Mouse (Mus musculus): ENCODE results near the gene Mrps18a. TPM values are rescaled to one million over a fixed set of nuclear protein-coding genes. Genes with fewer than 3 reads are reported as not detected.
A peak's percentile ranks its signal among the peaks of the same experiment; 100 is the strongest.

Mrps18a gene
- total RNA-seq, 2 experiments from 2014 or later: 74.1 to 79.3 TPM

GRCm38 (mm10) chr17:46143578-46144423 is 33.0 kb downstream of the Mrps18a start, which contains the start of gene Rsph9:
Gene Rsph9 (minus strand): TSS chr17:46144216.
- peak; percentile 74 for DNase-seq

- DNase-seq: peak; percentile 88
Measured at GRCm38 (mm10) chr17:46152847-46153782, 42.3 kb downstream of the Mrps18a start, which contains the start of gene Mad2l1bp. Gene Mad2l1bp (minus strand): TSS chr17:46153553.

GRCm38 (mm10) chr17:46154336-46154735 is 43.5 kb downstream of the Mrps18a start:
- DNase-seq: no peak

GRCm38 (mm10) chr17:46156680-46157079 is 45.9 kb downstream of the Mrps18a start:
- no peak for DNase-seq

GRCm38 (mm10) chr17:46157131-46157530 is 46.3 kb downstream of the Mrps18a start:
- no peak for DNase-seq

GRCm38 (mm10) chr17:46159236-46159635 is 48.5 kb downstream of the Mrps18a start:
- DNase-seq: no peak

- peak; percentile 90 for DNase-seq
Measured at GRCm38 (mm10) chr17:46160090-46160662, 49.4 kb downstream of the Mrps18a start.

GRCm38 (mm10) chr17:46160686-46161085 is 49.9 kb downstream of the Mrps18a start, which contains the start of gene Gtpbp2:
Gene Gtpbp2 (plus strand): TSS chr17:46161032.
- peak; percentile 97 for DNase-seq

GRCm38 (mm10) chr17:46161179-46161578 is 50.4 kb downstream of the Mrps18a start:
- DNase-seq: no peak

- DNase-seq: no peak
Measured at GRCm38 (mm10) chr17:46161710-46162109, 50.9 kb downstream of the Mrps18a start.

GRCm38 (mm10) chr17:46162551-46162950 is 51.8 kb downstream of the Mrps18a start:
- DNase-seq: no peak

GRCm38 (mm10) chr17:46162951-46163421 is 52.2 kb downstream of the Mrps18a start:
- DNase-seq: no peak

GRCm38 (mm10) chr17:46164301-46164700 is 53.5 kb downstream of the Mrps18a start:
- DNase-seq: no peak

- DNase-seq: no peak
Measured at GRCm38 (mm10) chr17:46164791-46165190, 54.0 kb downstream of the Mrps18a start.

GRCm38 (mm10) chr17:46165460-46165859 is 54.7 kb downstream of the Mrps18a start:
- DNase-seq: no peak

- no peak for DNase-seq
Measured at GRCm38 (mm10) chr17:46166270-46166669, 55.5 kb downstream of the Mrps18a start.

- DNase-seq: no peak
Measured at GRCm38 (mm10) chr17:46167014-46167413, 56.2 kb downstream of the Mrps18a start.

- no peak for DNase-seq
Measured at GRCm38 (mm10) chr17:46168318-46168717, 57.5 kb downstream of the Mrps18a start.

- no peak for DNase-seq
Measured at GRCm38 (mm10) chr17:46168768-46169167, 58.0 kb downstream of the Mrps18a start.

- no peak for DNase-seq
Measured at GRCm38 (mm10) chr17:46170538-46170937, 59.8 kb downstream of the Mrps18a start.
